ENCODE assay signal across 19 mouse cellular contexts in genomic region chr2:17571716-17572115, GRCm38 (mm10).
DNase-seq lines count a peak whose midpoint lies in the region; ATAC-seq and TF ChIP-seq lines count a peak whose summit lies in the region.
"Had no signal": no experiment of that assay in that cellular context is flagged by ENCODE, and none has a peak within 500 bp of the region (broad histone marks: within the 10 kb centered on the region; RNA-seq: fewer than 3 reads in every experiment).

No protein-coding gene starts in this region.

- H3K36me3 ChIP-seq in lung, embryonic 14.5 days (ENCODE audit: insufficient read depth) = no peaks in the 10 kb centered on the region
- H3K36me3 ChIP-seq in midbrain, embryonic 11.5 days (ENCODE audit: control insufficient read depth, insufficient read depth, low read length) = no peaks in the 10 kb centered on the region
- no peaks in the 10 kb centered on the region for H3K36me3 ChIP-seq in midbrain, embryonic 15.5 days (replicated peaks)
- H3K36me3 ChIP-seq: G1E had no signal

- no peak overlapping the region for H3K9ac ChIP-seq in lung, embryonic 14.5 days
- H3K9ac ChIP-seq in midbrain, embryonic 11.5 days (ENCODE audit: low read length) = no peak overlapping the region
- no peak overlapping the region for H3K9ac ChIP-seq in midbrain, embryonic 15.5 days

- 19% methylated on average over 2 of the region's 2 CpGs for WGBS in lung, embryonic 14.5 days
- 70% methylated on average over 2 of the region's 2 CpGs for WGBS in midbrain, embryonic 11.5 days
- WGBS in midbrain, embryonic 15.5 days = 58% methylated on average over 2 of the region's 2 CpGs

- H3K27me3 ChIP-seq in lung, embryonic 14.5 days (ENCODE audit: insufficient read depth, low read length) = no peaks in the 10 kb centered on the region
- H3K27me3 ChIP-seq in midbrain, embryonic 11.5 days (ENCODE audit: control insufficient read depth, insufficient read depth, low read length) = no peaks in the 10 kb centered on the region
- no peaks in the 10 kb centered on the region for H3K27me3 ChIP-seq in midbrain, embryonic 15.5 days (replicated peaks)
- H3K27me3 ChIP-seq: CH12.LX, Patski had no signal

- ATAC-seq in lung, embryonic 14.5 days (ENCODE audit: insufficient read depth) = peak; percentile 58; the same call in 1 of the 2 replicates
- no peak for ATAC-seq in midbrain, embryonic 11.5 days (ENCODE audit: low FRiP score)
- no peak for ATAC-seq in midbrain, embryonic 15.5 days (replicated peaks)
- ATAC-seq: activated CD4-positive, CD25-positive, alpha-beta regulatory T cell, adult 4 months; CD4-positive, CD25-positive, alpha-beta regulatory T cell, adult 4 months; Patski had no signal

- 0 out of 2 replicates have a peak, but pooled peaks cover 3% of the 10 kb centered on the region for H3K4me1 ChIP-seq in lung, embryonic 14.5 days (ENCODE audit: insufficient read depth)
- no peaks in the 10 kb centered on the region for H3K4me1 ChIP-seq in midbrain, embryonic 11.5 days (ENCODE audit: control insufficient read depth, insufficient read depth, low read length)
- H3K4me1 ChIP-seq in midbrain, embryonic 15.5 days = no peaks in the 10 kb centered on the region

- no peak for TF ChIP-seq CTCF in lung, embryonic 14.5 days (IDR thresholded peaks at IDR 0.05; ENCODE audit: low read depth)

- 0 out of 2 replicates have a peak overlapping the region, but pooled peaks have one; percentile 24 for H3K27ac ChIP-seq in lung, embryonic 14.5 days (ENCODE audit: low read depth)
- no peak overlapping the region for H3K27ac ChIP-seq in midbrain, embryonic 11.5 days (ENCODE audit: low read depth, low read length)
- H3K27ac ChIP-seq in midbrain, embryonic 15.5 days = no peak overlapping the region

- H3K4me2 ChIP-seq in lung, embryonic 14.5 days = no peak overlapping the region
- H3K4me2 ChIP-seq in midbrain, embryonic 11.5 days = no peak overlapping the region
- H3K4me2 ChIP-seq in midbrain, embryonic 15.5 days = no peak overlapping the region

- H3K4me3 ChIP-seq in lung, embryonic 14.5 days (ENCODE audit: low read depth, low read length) = no peak overlapping the region
- no peak overlapping the region for H3K4me3 ChIP-seq in midbrain, embryonic 11.5 days (ENCODE audit: low read depth, low read length)
- H3K4me3 ChIP-seq in midbrain, embryonic 15.5 days = no peak overlapping the region

- DNase-seq in lung, embryonic 14.5 days = peak; percentile 62
- DNase-seq in lung, postnatal 10 days = no peak
- DNase-seq in midbrain, embryonic 11.5 days (ENCODE audit: low spot score, missing footprints) = peak; percentile 47
- DNase-seq: adrenal gland, adult 2 months; adrenal gland, adult 8-10 months; adrenal gland, postnatal 10 days; adrenal gland, postnatal 14 days; adrenal gland, postnatal 25 days; adrenal gland, postnatal 36 days; B cell, adult 2 months; cerebellum, adult 11 months; cerebellum, adult 11-12 months; cerebellum, adult 18-20 months had no signal

- no peaks in the 10 kb centered on the region for H3K9me3 ChIP-seq in lung, embryonic 14.5 days (ENCODE audit: low read depth, low read length)
- no peaks in the 10 kb centered on the region for H3K9me3 ChIP-seq in midbrain, embryonic 11.5 days (ENCODE audit: control insufficient read depth, low read length)
- H3K9me3 ChIP-seq in midbrain, embryonic 15.5 days = no peaks in the 10 kb centered on the region
- H3K9me3 ChIP-seq: G1E had no signal
